Mouse (Mus musculus) testis, postnatal 10 days (tissue): Measurements from ENCODE around the gene Rpl15.
"Not testable (repeated sequence)": the region's sequence is repeated elsewhere in the genome, so short reads cannot be mapped to it uniquely, and the experiment has no call there.

Source experiments
- DNase-seq: peaks from one replicate; pipeline ENCODE4 v3.0.0; 2021; ENCODE audit warnings: low spot score

Rpl15 gene

GRCm38 (mm10) chr14:18270529-18271441 is at the start of gene Rpl15, which contains the start of gene Nkiras1:
Gene Rpl15 (minus strand): TSS chr14:18271391.
Gene Nkiras1 (plus strand): TSS chr14:18271136.
- DNase-seq, result peak; percentile 98

GRCm38 (mm10) chr14:18317457-18318411 is 46.5 kb upstream of the Rpl15 start:
- DNase-seq, result no peak

GRCm38 (mm10) chr14:18304165-18304564 is 33.0 kb upstream of the Rpl15 start:
- DNase-seq, result no peak

- no peak for DNase-seq
Measured at GRCm38 (mm10) chr14:18303262-18303661, 32.1 kb upstream of the Rpl15 start.

GRCm38 (mm10) chr14:18302750-18303149 is 31.6 kb upstream of the Rpl15 start:
- DNase-seq, result no peak

GRCm38 (mm10) chr14:18301591-18301990 is 30.4 kb upstream of the Rpl15 start:
- DNase-seq, result no peak

- DNase-seq, result no peak
Measured at GRCm38 (mm10) chr14:18300676-18301075, 29.5 kb upstream of the Rpl15 start.

- no peak for DNase-seq
Measured at GRCm38 (mm10) chr14:18298874-18299273, 27.7 kb upstream of the Rpl15 start.

- DNase-seq, result no peak
Measured at GRCm38 (mm10) chr14:18297441-18297840, 26.2 kb upstream of the Rpl15 start.

- DNase-seq, result no peak
Measured at GRCm38 (mm10) chr14:18292578-18292977, 21.4 kb upstream of the Rpl15 start.

GRCm38 (mm10) chr14:18292111-18292510 is 20.9 kb upstream of the Rpl15 start:
- no peak for DNase-seq

- no peak for DNase-seq
Measured at GRCm38 (mm10) chr14:18287391-18287790, 16.2 kb upstream of the Rpl15 start.

- DNase-seq, result no peak
Measured at GRCm38 (mm10) chr14:18286441-18286840, 15.2 kb upstream of the Rpl15 start.

- DNase-seq, result no peak
Measured at GRCm38 (mm10) chr14:18285476-18285875, 14.3 kb upstream of the Rpl15 start.

- DNase-seq, result no peak
Measured at GRCm38 (mm10) chr14:18284581-18284980, 13.4 kb upstream of the Rpl15 start.

GRCm38 (mm10) chr14:18280375-18280774 is 9.2 kb upstream of the Rpl15 start:
- no peak for DNase-seq

- no peak for DNase-seq
Measured at GRCm38 (mm10) chr14:18274526-18274925, 3.3 kb upstream of the Rpl15 start.

- no peak for DNase-seq
Measured at GRCm38 (mm10) chr14:18271666-18272065, 475 bp upstream of the Rpl15 start.

GRCm38 (mm10) chr14:18269947-18270528 is 1.2 kb downstream of the Rpl15 start:
- not testable (repeated sequence) for DNase-seq

- peak; percentile 53 for DNase-seq
Measured at GRCm38 (mm10) chr14:18263427-18263826, 7.8 kb downstream of the Rpl15 start.

- DNase-seq, result no peak
Measured at GRCm38 (mm10) chr14:18261203-18261602, 10.0 kb downstream of the Rpl15 start.

- DNase-seq, result peak; percentile 47
Measured at GRCm38 (mm10) chr14:18242638-18243130, 28.5 kb downstream of the Rpl15 start.
